Mouse (Mus musculus): ENCODE results near the gene Gpr68.

DNA sequence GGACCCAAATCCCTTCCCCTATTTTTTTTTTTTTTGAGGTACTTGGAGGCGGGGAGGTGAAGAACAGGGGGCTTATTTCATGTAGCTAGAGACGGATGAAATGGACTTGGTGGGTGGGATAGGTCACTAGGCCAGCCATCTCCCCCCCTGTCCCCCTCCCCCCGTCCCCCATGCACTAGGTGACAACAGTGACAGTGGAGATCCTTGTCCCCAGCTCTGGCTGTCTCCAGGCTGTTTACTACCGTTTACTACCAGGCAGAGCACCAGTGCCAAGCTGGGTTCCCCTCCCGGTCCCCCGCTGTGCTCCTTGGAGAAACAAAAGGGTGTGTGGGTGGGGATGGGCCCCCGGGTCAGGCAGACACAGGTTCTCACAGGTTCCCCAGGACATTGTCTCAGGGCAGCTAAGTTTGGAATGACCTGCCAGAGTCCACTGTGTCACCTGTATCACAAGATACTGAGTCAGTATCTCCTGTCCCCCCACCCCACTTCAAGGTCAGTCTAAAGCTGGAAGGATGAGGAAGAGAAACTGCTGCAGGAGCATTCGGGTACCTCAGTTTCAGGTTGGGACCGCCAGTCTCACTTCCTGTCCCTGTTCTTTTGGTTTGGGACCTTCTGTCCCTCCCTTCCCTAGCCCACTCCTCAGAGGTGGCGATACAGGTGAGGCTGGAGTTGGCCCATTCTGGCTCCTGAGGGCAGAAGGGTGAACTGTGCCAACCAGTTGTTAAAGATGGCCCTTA lies 468 bp upstream of the Gpr68 start:
- TF ChIP-seq CTCF (IDR thresholded peaks at IDR 0.05; ENCODE audit: low read depth, low read length), result no peak
- no peak for TF ChIP-seq POLR2A (IDR thresholded peaks at IDR 0.05; ENCODE audit: borderline replicate concordance, low read depth, low read length)
